Mouse (Mus musculus) T-helper 1 cell (primary cell): ENCODE measurements at regions not wholly inside any gene's neighbourhood (a gene's known extent, or its start where the extent isn't known, plus 50 kb on each side); places are given as distances from the start of the nearest gene placed in this dataset.
"Not testable (repeated sequence)": the region's sequence is repeated elsewhere in the genome, so short reads cannot be mapped to it uniquely, and the experiment has no call there.

Experiments
- in situ Hi-C: fragments of 300-600 bp; cut with MboI, MseI; formaldehyde crosslinking; loops from one replicate; pipeline ENCODE4 v1.15.1; 2025; ENCODE audit warnings: high pct_unique_total_duplicates

DNA sequence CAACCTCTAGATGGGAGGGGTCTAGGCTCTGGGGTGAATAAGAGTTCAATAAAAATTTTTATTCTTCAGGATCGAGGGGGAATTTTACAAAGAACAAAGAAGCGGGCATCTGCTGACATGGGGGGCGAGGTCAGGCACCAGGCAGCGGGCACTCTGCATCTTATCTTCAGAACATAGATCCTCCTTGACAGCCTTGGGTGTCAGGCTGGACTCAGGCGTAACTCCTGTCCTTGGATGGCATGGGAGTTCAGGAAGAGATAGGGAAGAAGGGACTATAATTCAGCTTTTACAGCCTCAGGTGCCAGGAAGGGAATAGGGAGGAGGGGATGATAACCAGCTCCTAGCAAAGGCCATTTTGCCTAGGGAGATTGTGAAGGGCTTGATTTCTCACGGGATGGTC is 753.1 kb downstream of the Gm10330 start:
- in situ Hi-C loops, result not testable (repeated sequence)

DNA sequence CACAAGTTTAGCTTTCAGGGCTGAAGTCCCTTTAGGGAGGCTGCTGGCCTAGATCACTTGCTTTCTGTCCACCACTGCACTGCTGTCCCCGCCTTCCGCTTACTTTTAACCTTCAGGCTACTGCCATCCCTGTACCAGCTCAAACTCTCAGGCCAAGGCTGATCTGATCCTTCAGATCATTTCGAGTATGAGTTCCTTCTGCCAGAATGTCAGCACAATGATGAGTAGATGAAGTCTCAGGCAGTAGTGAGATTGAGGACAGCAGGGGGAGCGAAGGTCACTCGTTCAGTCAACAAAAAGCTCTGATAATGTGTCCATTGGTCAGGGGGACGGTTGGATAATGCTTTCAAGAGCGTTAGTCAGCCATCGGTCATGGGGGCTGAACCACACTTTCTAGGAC is 756.5 kb downstream of the Gm10330 start:
- in situ Hi-C loops, result not testable (repeated sequence)

DNA sequence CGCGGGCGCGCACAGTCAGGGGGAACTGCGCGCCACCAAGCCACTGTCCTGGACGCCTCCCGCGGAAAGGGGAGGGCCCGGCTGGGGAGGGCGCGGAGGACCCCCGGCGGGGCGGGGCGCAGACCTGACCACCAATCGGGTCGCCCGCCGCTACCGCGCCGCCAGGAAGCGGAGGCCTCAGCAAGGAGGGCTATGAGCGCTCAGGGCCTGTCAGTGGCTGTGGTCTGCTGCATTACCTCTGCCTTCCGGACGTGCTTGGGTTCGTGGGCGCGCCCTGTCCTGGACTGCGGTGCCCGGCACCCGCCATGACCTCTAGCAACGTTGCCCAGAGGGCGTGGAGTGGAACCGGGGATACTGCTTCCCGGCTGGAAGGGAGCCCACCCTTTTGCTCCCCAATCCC is 769.9 kb downstream of the Gm10330 start:
- in situ Hi-C loops, result not testable (repeated sequence)

DNA sequence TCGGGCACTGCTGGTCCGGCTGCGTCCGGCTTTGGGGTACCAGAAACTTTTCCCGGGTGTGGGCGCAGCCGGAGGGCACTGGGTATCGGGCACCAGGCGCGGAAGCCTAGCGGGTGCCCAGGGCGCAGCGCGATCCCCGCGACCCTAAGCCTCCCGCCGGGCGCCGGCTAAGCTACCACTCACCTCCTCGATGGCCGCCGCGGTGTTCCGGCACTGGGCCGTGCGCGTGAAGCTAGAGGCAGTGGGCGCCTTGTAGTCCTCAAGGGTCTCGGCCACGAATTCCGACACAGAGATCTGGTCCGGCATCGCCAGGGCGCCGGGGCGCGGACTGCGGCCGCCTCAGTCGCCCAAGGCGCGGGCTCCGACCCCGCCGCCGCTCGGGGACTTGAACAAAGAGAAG is 770.4 kb downstream of the Gm10330 start:
- in situ Hi-C loops, result loop anchor here (5.0 kb wide), 1 partner anchor 788 kb away; no protein-coding TSS in a partner anchor
